Comparison of ENCODE assay signal across 8 mouse cellular contexts in genomic region chr2:4559883-4560247, GRCm38 (mm10).
DNase-seq lines count a peak whose midpoint lies in the region; ATAC-seq and TF ChIP-seq lines count a peak whose summit lies in the region.

No protein-coding gene starts in this region.

- H3K9me3 ChIP-seq in heart, embryonic 12.5 days (replicated peaks), result no peaks in the 10 kb centered on the region
- no peaks in the 10 kb centered on the region for H3K9me3 ChIP-seq in E14TG2a.4 (ENCODE audit: low read length)
- H3K9me3 ChIP-seq in forebrain, embryonic 16.5 days (ENCODE audit: control insufficient read depth, low read length), result no peaks in the 10 kb centered on the region
- no peaks in the 10 kb centered on the region for H3K9me3 ChIP-seq in liver, postnatal 0 days (ENCODE audit: low read length)

- DNase-seq in heart, adult 18-20 months, result no peak
- DNase-seq in liver, postnatal 0 days, result no peak
- DNase-seq in yolk sac, embryonic 10.5 days (ENCODE audit: low spot score), result no peak
- DNase-seq in Muller cell, postnatal 12 days (ENCODE audit: inconsistent ontology term), result no peak
- no peak for DNase-seq in gastrocnemius, postnatal 25 days

- TF ChIP-seq EP300 in liver, postnatal 0 days (IDR thresholded peaks at IDR 0.05; ENCODE audit: low read depth), result peak; percentile 67; the same call in 1 of the 2 replicates

- no peak for TF ChIP-seq CTCF in E14TG2a.4 (conservative IDR thresholded peaks at IDR 0.05; ENCODE audit: low read length)
- TF ChIP-seq CTCF in liver, postnatal 0 days (IDR thresholded peaks at IDR 0.05; ENCODE audit: low read depth), result no peak

- peak; percentile 69 for ATAC-seq in heart, embryonic 12.5 days (ENCODE audit: insufficient number of reproducible peaks, low FRiP score)
- ATAC-seq in forebrain, embryonic 16.5 days, result no peak; the same call in 1 of the 2 replicates
- ATAC-seq in liver, postnatal 0 days, result peak; percentile 42

- H3K4me2 ChIP-seq in heart, embryonic 12.5 days, result peak overlapping the region; percentile 81
- H3K4me2 ChIP-seq in forebrain, embryonic 16.5 days (ENCODE audit: low read length), result peak overlapping the region; percentile 74
- H3K4me2 ChIP-seq in liver, postnatal 0 days (ENCODE audit: low read depth, low read length), result peak overlapping the region; percentile 86

- peaks cover 79% of the 10 kb centered on the region for H3K4me1 ChIP-seq in heart, embryonic 12.5 days (replicated peaks)
- peaks cover 82% of the 10 kb centered on the region for H3K4me1 ChIP-seq in E14TG2a.4 (replicated peaks; ENCODE audit: low read depth, low read length)
- peaks cover 62% of the 10 kb centered on the region for H3K4me1 ChIP-seq in forebrain, embryonic 16.5 days (replicated peaks; ENCODE audit: control insufficient read depth, insufficient read depth, low read length)
- H3K4me1 ChIP-seq in liver, postnatal 0 days (ENCODE audit: insufficient read depth), result peaks cover 47% of the 10 kb centered on the region

- peak overlapping the region; percentile 78 for H3K9ac ChIP-seq in heart, embryonic 12.5 days
- H3K9ac ChIP-seq in forebrain, embryonic 16.5 days (replicated peaks; ENCODE audit: low read depth, low read length), result peak overlapping the region; percentile 65
- H3K9ac ChIP-seq in liver, postnatal 0 days (replicated peaks), result peak overlapping the region; percentile 83

- H3K27ac ChIP-seq in heart, embryonic 12.5 days (ENCODE audit: poor library complexity, severe bottlenecking), result peak overlapping the region; percentile 98
- peak overlapping the region; percentile 92 for H3K27ac ChIP-seq in forebrain, embryonic 16.5 days (ENCODE audit: low read length)
- H3K27ac ChIP-seq in liver, postnatal 0 days (ENCODE audit: low read depth), result peak overlapping the region; percentile 99

- peaks cover 3% of the 10 kb centered on the region for H3K36me3 ChIP-seq in heart, embryonic 12.5 days
- no peaks in the 10 kb centered on the region for H3K36me3 ChIP-seq in E14TG2a.4 (ENCODE audit: insufficient read depth, low read length)
- H3K36me3 ChIP-seq in forebrain, embryonic 16.5 days (ENCODE audit: control insufficient read depth, insufficient read depth), result no peaks in the 10 kb centered on the region
- H3K36me3 ChIP-seq in liver, postnatal 0 days (replicated peaks; ENCODE audit: insufficient read depth, low read length), result peaks cover 4% of the 10 kb centered on the region

- no peaks in the 10 kb centered on the region for H3K27me3 ChIP-seq in heart, embryonic 12.5 days (replicated peaks)
- peaks cover 22% of the 10 kb centered on the region for H3K27me3 ChIP-seq in E14TG2a.4 (ENCODE audit: insufficient read depth, low read length)
- no peaks in the 10 kb centered on the region for H3K27me3 ChIP-seq in forebrain, embryonic 16.5 days (replicated peaks; ENCODE audit: control insufficient read depth, insufficient read depth, low read length)
- H3K27me3 ChIP-seq in liver, postnatal 0 days (ENCODE audit: insufficient read depth, low read length), result no peaks in the 10 kb centered on the region

- 0% methylated on average over 8 of the region's 8 CpGs for WGBS in heart, embryonic 12.5 days
- 2% methylated on average over 8 of the region's 8 CpGs for WGBS in forebrain, embryonic 16.5 days
- WGBS in liver, postnatal 0 days (ENCODE audit: insufficient replicate concordance), result under 1% methylated on average over 8 of the region's 8 CpGs

- peak overlapping the region; percentile 59 for H3K4me3 ChIP-seq in heart, embryonic 12.5 days
- H3K4me3 ChIP-seq in E14TG2a.4 (replicated peaks; ENCODE audit: low read length), result peak overlapping the region; percentile 78
- peak overlapping the region; percentile 50 for H3K4me3 ChIP-seq in forebrain, embryonic 16.5 days (replicated peaks; ENCODE audit: low read length)
- peak overlapping the region; percentile 79 for H3K4me3 ChIP-seq in liver, postnatal 0 days (ENCODE audit: low read depth, low read length)
